Mouse (Mus musculus) erythroblast, embryonic 14.5 days (primary cell): Measurements from ENCODE around the gene Lrrk1. TPM values are rescaled to one million over a fixed set of nuclear protein-coding genes. Genes with fewer than 3 reads are reported as not detected.

Experiments
- H3K27me3 ChIP-seq: 2 replicates; pipeline ENCODE4 v1.6.1; 2012; ENCODE audit warnings: inconsistent platforms; ENCODE audit not compliant: control insufficient read depth
- H3K36me3 ChIP-seq: 2 replicates; pipeline ENCODE4 v1.6.1; 2012; ENCODE audit warnings: mild to moderate bottlenecking, inconsistent platforms; ENCODE audit not compliant: control insufficient read depth
- H3K4me1 ChIP-seq: 2 replicates; pipeline ENCODE4 v1.6.1; 2012; ENCODE audit warnings: inconsistent platforms; ENCODE audit not compliant: control insufficient read depth
- H3K4me3 ChIP-seq: replicated peaks from 2 replicates; pipeline ENCODE3; 2012; ENCODE audit warnings: moderate library complexity, mild to moderate bottlenecking, inconsistent platforms
- H3K9me3 ChIP-seq: 2 replicates; pipeline ENCODE4 v1.6.1; 2012; ENCODE audit warnings: low read length, inconsistent platforms, mixed read lengths; ENCODE audit not compliant: control insufficient read depth
- GATA1 ChIP-seq: IDR thresholded peaks from 2 replicates; pipeline ENCODE4 v1.6.1; 2012; ENCODE audit warnings: low read length, inconsistent platforms, mixed read lengths
- TAL1 ChIP-seq: IDR thresholded peaks from 3 replicates; pipeline ENCODE4 v1.6.1; 2012; ENCODE audit warnings: low read length, inconsistent platforms, mixed read lengths
- polyA plus RNA-seq: library from polyadenylated mRNA; stranded (reverse); fragments of >175 nt; gene quantifications from 2 replicates; pipeline ENCODE4 v1.2.3, GENCODE M21; 2012

Gene Lrrk1
- polyA plus RNA-seq, 1 experiment: 0.02 TPM

- H3K27me3 ChIP-seq: no peaks in the 10 kb centered on the region
- no peak overlapping the region for H3K4me3 ChIP-seq
- no peaks in the 10 kb centered on the region for H3K9me3 ChIP-seq
- peaks cover 4% of the 10 kb centered on the region; the same call in 1 of the 2 replicates for H3K36me3 ChIP-seq
- TF ChIP-seq TAL1: no peak
- TF ChIP-seq GATA1: no peak
- H3K4me1 ChIP-seq: peaks cover 5% of the 10 kb centered on the region
Observed at GRCm38 (mm10) chr7:66282265-66282664, 105.9 kb downstream of the Lrrk1 start.

DNA sequence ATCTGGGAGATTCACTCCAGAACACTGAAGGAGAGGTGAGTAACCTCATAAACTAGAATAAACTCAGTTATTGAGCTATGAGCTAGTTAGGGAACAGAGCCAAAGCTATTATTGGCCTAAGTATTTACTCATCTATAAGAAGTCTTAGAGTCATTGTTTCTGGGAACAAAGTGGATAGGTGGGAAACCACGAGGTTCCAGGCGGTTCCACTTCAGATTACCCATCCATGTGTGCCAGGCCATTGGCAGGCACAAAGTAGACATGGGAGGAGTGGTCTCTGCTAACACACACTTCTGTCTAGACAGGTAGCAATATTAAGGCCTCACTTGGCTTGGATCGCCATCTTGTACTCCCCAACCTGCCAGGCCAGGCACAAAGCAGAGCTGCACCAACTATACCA lies 110.1 kb downstream of the Lrrk1 start:
- no peaks in the 10 kb centered on the region for H3K9me3 ChIP-seq
- H3K4me1 ChIP-seq: peaks cover 30% of the 10 kb centered on the region
- H3K36me3 ChIP-seq: peaks cover 3% of the 10 kb centered on the region
- no peaks in the 10 kb centered on the region for H3K27me3 ChIP-seq
- TF ChIP-seq GATA1 (no peak), TAL1 (no peak)
- H3K4me3 ChIP-seq: no peak overlapping the region

DNA sequence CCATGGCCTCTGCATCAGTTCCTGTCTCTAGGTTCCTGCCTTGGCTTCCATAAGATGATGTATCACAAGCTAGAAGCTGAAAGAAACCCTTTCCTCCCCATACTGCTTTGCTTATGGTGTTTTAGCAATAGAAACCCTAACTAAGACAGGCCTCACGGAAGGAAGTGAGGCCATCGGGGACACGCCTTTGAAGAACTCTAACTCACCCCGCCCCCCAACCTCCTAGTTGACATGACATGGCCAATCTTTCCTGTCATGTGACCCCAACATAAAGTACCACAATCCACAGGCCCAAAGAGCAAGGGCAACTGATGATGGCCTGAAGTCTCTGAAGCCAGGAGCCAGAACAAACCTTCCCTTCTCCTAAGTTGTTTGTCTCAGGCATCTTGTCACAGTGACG lies 114.7 kb downstream of the Lrrk1 start:
- no peak for TF ChIP-seq TAL1
- TF ChIP-seq GATA1: no peak
- H3K4me1 ChIP-seq: peaks cover 46% of the 10 kb centered on the region
- H3K4me3 ChIP-seq: no peak overlapping the region
- H3K27me3 ChIP-seq: no peaks in the 10 kb centered on the region
- no peaks in the 10 kb centered on the region for H3K9me3 ChIP-seq
- peaks cover 5% of the 10 kb centered on the region for H3K36me3 ChIP-seq

GRCm38 (mm10) chr7:66271226-66271625 lies 116.9 kb downstream of the Lrrk1 start:
- H3K27me3 ChIP-seq: no peaks in the 10 kb centered on the region
- TF ChIP-seq GATA1 (no peak), TAL1 (no peak)
- H3K36me3 ChIP-seq: peaks cover 5% of the 10 kb centered on the region
- H3K9me3 ChIP-seq: no peaks in the 10 kb centered on the region
- no peak overlapping the region for H3K4me3 ChIP-seq
- H3K4me1 ChIP-seq: peaks cover 56% of the 10 kb centered on the region

- no peaks in the 10 kb centered on the region for H3K9me3 ChIP-seq
- peaks cover 12% of the 10 kb centered on the region for H3K36me3 ChIP-seq
- no peaks in the 10 kb centered on the region for H3K27me3 ChIP-seq
- H3K4me1 ChIP-seq: peaks cover 66% of the 10 kb centered on the region
- peak overlapping the region; percentile 38 for H3K4me3 ChIP-seq
- peak; percentile 96 for TF ChIP-seq TAL1
- TF ChIP-seq GATA1: peak; percentile 88
Observed at GRCm38 (mm10) chr7:66266942-66267850, 121.0 kb downstream of the Lrrk1 start.

DNA sequence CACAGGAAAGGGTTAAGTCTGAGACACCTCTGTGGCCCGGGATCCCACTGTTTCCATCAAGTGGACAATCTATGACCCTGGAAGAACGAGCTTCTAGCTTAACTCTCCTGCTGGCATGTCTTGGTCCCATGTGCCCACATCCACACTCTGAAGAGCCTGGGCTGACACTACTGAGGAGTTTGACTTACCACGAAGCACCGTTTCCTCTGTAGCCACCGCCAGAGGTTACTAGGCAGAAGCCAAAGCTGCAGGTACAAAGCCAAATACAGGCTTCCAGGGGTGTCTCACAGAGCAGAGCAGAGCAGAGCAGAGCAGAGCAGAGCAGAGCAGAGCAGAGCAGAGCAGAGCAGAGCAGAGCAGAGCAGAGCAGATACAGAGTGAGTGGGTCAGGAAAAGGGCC lies 124.7 kb downstream of the Lrrk1 start:
- Histone ChIP-seq H3K27me3 (no peaks in the 10 kb centered on the region), H3K9me3 (no peaks in the 10 kb centered on the region), H3K4me3 (no peak overlapping the region), H3K36me3 (peaks cover 11% of the 10 kb centered on the region), H3K4me1 (peaks cover 65% of the 10 kb centered on the region)
- TF ChIP-seq TAL1 (no peak), GATA1 (no peak)

- Histone ChIP-seq H3K9me3 (no peaks in the 10 kb centered on the region), H3K27me3 (no peaks in the 10 kb centered on the region), H3K36me3 (peaks cover 11% of the 10 kb centered on the region), H3K4me1 (peaks cover 57% of the 10 kb centered on the region), H3K4me3 (no peak overlapping the region)
- TF ChIP-seq GATA1: no peak
Observed at GRCm38 (mm10) chr7:66262570-66263156, 125.5 kb downstream of the Lrrk1 start.

GRCm38 (mm10) chr7:66260763-66261390 lies 127.3 kb downstream of the Lrrk1 start:
- no peak overlapping the region for H3K4me3 ChIP-seq
- H3K27me3 ChIP-seq: no peaks in the 10 kb centered on the region
- H3K4me1 ChIP-seq: peaks cover 47% of the 10 kb centered on the region
- no peak for TF ChIP-seq GATA1
- no peak for TF ChIP-seq TAL1
- no peaks in the 10 kb centered on the region for H3K9me3 ChIP-seq
- H3K36me3 ChIP-seq: peaks cover 11% of the 10 kb centered on the region

- H3K36me3 ChIP-seq: peaks cover 11% of the 10 kb centered on the region
- TF ChIP-seq TAL1 (no peak), GATA1 (no peak)
- peaks cover under 1% of the 10 kb centered on the region for H3K27me3 ChIP-seq
- H3K4me1 ChIP-seq: peaks cover 42% of the 10 kb centered on the region
- H3K9me3 ChIP-seq: no peaks in the 10 kb centered on the region
- H3K4me3 ChIP-seq: no peak overlapping the region
Observed at GRCm38 (mm10) chr7:66260295-66260694, 127.9 kb downstream of the Lrrk1 start.
